Mouse (Mus musculus) heart, embryonic 11.5 days (tissue): ENCODE measurements around the gene A430078G23Rik. TPM values are rescaled to one million over a fixed set of nuclear protein-coding genes. Genes with fewer than 3 reads are reported as not detected.

ENCODE experiments used
- ATAC-seq: fragments of 200-750 bp; cut with Nextera tagmentation; replicated peaks from 2 replicates; pipeline ENCODE4 v1.8.0; 2017; ENCODE audit warnings: moderate library complexity; ENCODE audit not compliant: insufficient number of reproducible peaks, low FRiP score, low TSS enrichment
- H3K27ac ChIP-seq: fragments of 300-500 bp; sonication (generic); 2 replicates; pipeline ENCODE4 v1.5.1; 2014; ENCODE audit warnings: mild to moderate bottlenecking, low read depth, low read length
- H3K27me3 ChIP-seq: fragments of 300-500 bp; sonication (generic); 2 replicates; pipeline ENCODE4 v1.6.1; 2014; ENCODE audit warnings: mild to moderate bottlenecking, low read length, mixed read lengths; ENCODE audit not compliant: control insufficient read depth, insufficient read depth
- H3K36me3 ChIP-seq: fragments of 300-500 bp; sonication (generic); 2 replicates; pipeline ENCODE4 v1.6.1; 2014; ENCODE audit warnings: mild to moderate bottlenecking, low read length, moderate library complexity, mixed read lengths; ENCODE audit not compliant: control insufficient read depth, insufficient read depth
- H3K4me1 ChIP-seq: fragments of 300-500 bp; sonication (generic); 2 replicates; pipeline ENCODE4 v1.6.1; 2014; ENCODE audit warnings: low read length; ENCODE audit not compliant: control insufficient read depth, insufficient read depth
- H3K4me2 ChIP-seq: fragments of 300-500 bp; sonication (generic); 2 replicates; pipeline ENCODE4 v1.6.1; 2014; ENCODE audit warnings: mild to moderate bottlenecking, moderate library complexity
- H3K4me3 ChIP-seq: fragments of 300-500 bp; sonication (generic); 2 replicates; pipeline ENCODE4 v1.5.1; 2014; ENCODE audit warnings: low read depth, low read length
- H3K9ac ChIP-seq: fragments of 300-500 bp; sonication (generic); 2 replicates; pipeline ENCODE4 v1.6.1; 2014; ENCODE audit warnings: mild to moderate bottlenecking, low read depth, low read length, moderate library complexity
- H3K9me3 ChIP-seq: fragments of 300-500 bp; sonication (generic); replicated peaks from 2 replicates; pipeline ENCODE4 v1.6.1; 2016; ENCODE audit warnings: low read length; ENCODE audit not compliant: control insufficient read depth
- WGBS: fragments of 180-500 bp; shearing (Covaris S2); extraction: QIAGEN DNeasy Blood & Tissue Kit; methylation state at CpG from one replicate; pipeline ENCODE4 v1.1.7; 2014; ENCODE audit not compliant: insufficient replicate concordance; 5-methylcytosine and 5-hydroxymethylcytosine counted together
- polyA plus RNA-seq: library from polyadenylated mRNA; unstranded; fragments of >200 nt; fragmentation: Nextera tagmentation; extraction: Ambion mirVana; gene quantifications from 2 replicates; pipeline ENCODE4 v1.2.1, GENCODE M21; 2014

Gene A430078G23Rik
- polyA plus RNA-seq, 1 experiment from 2014 or later = 0.10 TPM

- Histone ChIP-seq H3K4me3 (no peak overlapping the region), H3K27me3 (no peaks in the 10 kb centered on the region), H3K9ac (0 out of 2 replicates have a peak overlapping the region, but pooled peaks have one; percentile 10), H3K27ac (0 out of 2 replicates have a peak overlapping the region, but pooled peaks have one; percentile 1), H3K4me1 (peaks cover 29% of the 10 kb centered on the region), H3K9me3 (no peaks in the 10 kb centered on the region), H3K36me3 (no peaks in the 10 kb centered on the region), H3K4me2 (no peak overlapping the region)
- WGBS = 75% methylated on average over 10 of the region's 10 CpGs
- ATAC-seq = no peak
Measured at GRCm38 (mm10) chr8:3420105-3420706, 67.0 kb downstream of the A430078G23Rik start.

- ATAC-seq = no peak
- Histone ChIP-seq H3K4me3 (no peak overlapping the region), H3K4me1 (peaks cover 27% of the 10 kb centered on the region), H3K9ac (no peak overlapping the region), H3K4me2 (no peak overlapping the region), H3K9me3 (no peaks in the 10 kb centered on the region), H3K27ac (no peak overlapping the region), H3K36me3 (no peaks in the 10 kb centered on the region), H3K27me3 (no peaks in the 10 kb centered on the region)
- 86% methylated on average over 5 of the region's 5 CpGs for WGBS
Measured at GRCm38 (mm10) chr8:3421507-3421906, 68.3 kb downstream of the A430078G23Rik start.

- 91% methylated on average over 5 of the region's 5 CpGs for WGBS
- Histone ChIP-seq H3K27me3 (no peaks in the 10 kb centered on the region), H3K9me3 (no peaks in the 10 kb centered on the region), H3K27ac (no peak overlapping the region), H3K36me3 (peaks cover 2% of the 10 kb centered on the region; the same call in 1 of the 2 replicates), H3K4me2 (no peak overlapping the region), H3K9ac (no peak overlapping the region), H3K4me3 (no peak overlapping the region), H3K4me1 (peaks cover 8% of the 10 kb centered on the region)
- ATAC-seq = no peak
Measured at GRCm38 (mm10) chr8:3425217-3425616, 72.0 kb downstream of the A430078G23Rik start.

- ATAC-seq = no peak
- Histone ChIP-seq H3K36me3 (peaks cover 2% of the 10 kb centered on the region; the same call in 1 of the 2 replicates), H3K9ac (no peak overlapping the region), H3K4me1 (peaks cover 6% of the 10 kb centered on the region), H3K4me2 (no peak overlapping the region), H3K9me3 (no peaks in the 10 kb centered on the region), H3K27me3 (no peaks in the 10 kb centered on the region), H3K4me3 (no peak overlapping the region), H3K27ac (no peak overlapping the region)
- 83% methylated on average over 3 of the region's 3 CpGs for WGBS
Measured at GRCm38 (mm10) chr8:3426211-3426610, 73.0 kb downstream of the A430078G23Rik start.

GRCm38 (mm10) chr8:3428426-3428825, 75.2 kb downstream of the A430078G23Rik start:
- Histone ChIP-seq H3K27ac (no peak overlapping the region), H3K4me2 (no peak overlapping the region), H3K9ac (no peak overlapping the region), H3K4me1 (0 out of 2 replicates have a peak, but pooled peaks cover 2% of the 10 kb centered on the region), H3K4me3 (no peak overlapping the region), H3K36me3 (peaks cover 6% of the 10 kb centered on the region), H3K27me3 (no peaks in the 10 kb centered on the region), H3K9me3 (no peaks in the 10 kb centered on the region)
- 78% methylated on average over 2 of the region's 2 CpGs for WGBS
- ATAC-seq = no peak

GRCm38 (mm10) chr8:3429966-3430365, 76.8 kb downstream of the A430078G23Rik start:
- WGBS = 68% methylated on average over 2 of the region's 2 CpGs
- H3K27me3 ChIP-seq = no peaks in the 10 kb centered on the region
- 0 out of 2 replicates have a peak, but pooled peaks cover 2% of the 10 kb centered on the region for H3K4me1 ChIP-seq
- H3K9ac ChIP-seq = no peak overlapping the region
- no peak for ATAC-seq
- H3K36me3 ChIP-seq = peaks cover 6% of the 10 kb centered on the region
- no peak overlapping the region for H3K4me3 ChIP-seq
- H3K9me3 ChIP-seq = no peaks in the 10 kb centered on the region
- no peak overlapping the region for H3K27ac ChIP-seq
- no peak overlapping the region for H3K4me2 ChIP-seq

- Histone ChIP-seq H3K9ac (no peak overlapping the region), H3K4me3 (no peak overlapping the region), H3K4me1 (0 out of 2 replicates have a peak, but pooled peaks cover 2% of the 10 kb centered on the region), H3K27me3 (no peaks in the 10 kb centered on the region), H3K27ac (no peak overlapping the region), H3K36me3 (peaks cover 10% of the 10 kb centered on the region), H3K9me3 (no peaks in the 10 kb centered on the region), H3K4me2 (no peak overlapping the region)
- no peak for ATAC-seq
- 76% methylated on average over 3 of the region's 3 CpGs for WGBS
Measured at GRCm38 (mm10) chr8:3431113-3431512, 77.9 kb downstream of the A430078G23Rik start.

GRCm38 (mm10) chr8:3436492-3436891, 83.3 kb downstream of the A430078G23Rik start:
- H3K4me3 ChIP-seq = no peak overlapping the region
- H3K4me2 ChIP-seq = no peak overlapping the region
- H3K9me3 ChIP-seq = no peaks in the 10 kb centered on the region
- no peak overlapping the region for H3K9ac ChIP-seq
- no peaks in the 10 kb centered on the region for H3K27me3 ChIP-seq
- no peaks in the 10 kb centered on the region for H3K4me1 ChIP-seq
- H3K36me3 ChIP-seq = peaks cover 33% of the 10 kb centered on the region
- H3K27ac ChIP-seq = no peak overlapping the region
- WGBS = 76% methylated on average over 5 of the region's 6 CpGs
- ATAC-seq = no peak

- WGBS = 75% methylated on average over 12 of the region's 12 CpGs
Measured at GRCm38 (mm10) chr8:3439510-3439909, 86.3 kb downstream of the A430078G23Rik start.

More at GRCm38 (mm10) chr8:3439510-3439909, 86.3 kb downstream of the A430078G23Rik start:
- Histone ChIP-seq H3K4me3 (no peak overlapping the region), H3K9me3 (no peaks in the 10 kb centered on the region), H3K9ac (no peak overlapping the region), H3K4me2 (no peak overlapping the region), H3K27me3 (no peaks in the 10 kb centered on the region), H3K4me1 (no peaks in the 10 kb centered on the region), H3K36me3 (peaks cover 29% of the 10 kb centered on the region), H3K27ac (no peak overlapping the region)
- no peak for ATAC-seq
